Mouse (Mus musculus): ENCODE data around the gene Trim44. TPM values are rescaled to one million over a fixed set of nuclear protein-coding genes. Genes with fewer than 3 reads are reported as not detected.
A peak's percentile ranks its signal among the peaks of the same experiment; 100 is the strongest.

Trim44 gene
- total RNA-seq (2021), result 10 to 100 TPM; 24.7 to 28.2 TPM

DNA sequence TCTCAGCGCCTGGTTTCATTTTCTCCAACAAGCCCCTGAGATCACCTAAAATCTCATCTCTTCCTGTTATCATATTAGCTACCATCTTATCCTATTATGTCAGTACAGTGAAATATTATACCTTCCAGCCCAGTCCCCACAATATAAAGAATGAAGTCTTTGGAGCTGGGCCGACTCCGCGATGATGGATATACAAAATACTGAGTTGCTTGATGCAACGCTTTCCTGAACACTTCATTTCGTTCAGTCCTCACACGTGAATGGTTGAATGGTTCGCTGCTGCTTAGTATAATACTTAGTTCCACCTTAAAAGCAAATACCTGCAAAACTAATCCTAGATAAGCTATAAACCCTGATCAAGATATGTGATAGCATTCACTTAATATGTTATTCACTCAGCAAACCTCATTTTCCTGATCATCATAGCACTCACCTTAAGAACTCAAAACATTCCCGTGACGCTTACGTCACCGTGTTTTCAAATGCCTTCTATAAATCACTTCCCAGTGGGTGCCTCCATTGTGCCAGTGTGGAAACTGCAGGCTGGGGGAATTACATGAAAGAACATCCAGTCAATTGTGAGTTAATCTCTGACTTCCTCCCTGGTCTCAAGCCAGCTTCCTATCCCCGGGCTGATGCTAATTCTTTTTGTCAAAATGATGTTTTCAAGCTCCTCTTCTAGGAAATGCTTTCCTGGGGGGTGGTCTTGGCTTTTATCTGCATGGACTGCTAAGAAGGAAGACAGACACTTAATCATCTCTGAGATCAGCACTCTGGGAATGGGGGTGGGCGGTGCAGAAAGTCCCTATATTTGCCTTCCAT is at the start of gene Trim44:
TSS of gene Trim44 (minus strand) at position 466 of the 822 bp plus-strand sequence.
- DNase-seq (ENCODE audit: low spot score), result no peak
- intact Hi-C loops (cut with DNase I), result loop anchor here (5.0 kb wide), 1 partner anchor 85 kb away; no protein-coding TSS in a partner anchor

- intact Hi-C loops (cut with DNase I), result loop anchor here (10.0 kb wide), 1 partner anchor 740 kb away; no protein-coding TSS in a partner anchor
- no peak for DNase-seq (ENCODE audit: low spot score)
These were observed 47.5 kb upstream of the Trim44 start for GRCm38 (mm10) chr2:102455126-102455525.

- intact Hi-C loops (cut with DNase I), result loop anchor here (1.0 to 10.0 kb wide), 7 partner anchors 51 to 739 kb away; partner anchors contain the start of gene Ldlrad3
- DNase-seq (ENCODE audit: low spot score), result no peak
These were observed 45.8 kb upstream of the Trim44 start for GRCm38 (mm10) chr2:102453447-102453846.

GRCm38 (mm10) chr2:102451671-102452549 is 44.3 kb upstream of the Trim44 start, which contains the start of gene Fjx1:
Gene Fjx1 (minus strand): TSS chr2:102452499.
- intact Hi-C loops (cut with DNase I), result loop anchor here (5.0 to 10.0 kb wide), 4 partner anchors 50 to 737 kb away; partner anchors contain the start of gene Ldlrad3
- peak; percentile 2 for DNase-seq (ENCODE audit: low spot score)

DNA sequence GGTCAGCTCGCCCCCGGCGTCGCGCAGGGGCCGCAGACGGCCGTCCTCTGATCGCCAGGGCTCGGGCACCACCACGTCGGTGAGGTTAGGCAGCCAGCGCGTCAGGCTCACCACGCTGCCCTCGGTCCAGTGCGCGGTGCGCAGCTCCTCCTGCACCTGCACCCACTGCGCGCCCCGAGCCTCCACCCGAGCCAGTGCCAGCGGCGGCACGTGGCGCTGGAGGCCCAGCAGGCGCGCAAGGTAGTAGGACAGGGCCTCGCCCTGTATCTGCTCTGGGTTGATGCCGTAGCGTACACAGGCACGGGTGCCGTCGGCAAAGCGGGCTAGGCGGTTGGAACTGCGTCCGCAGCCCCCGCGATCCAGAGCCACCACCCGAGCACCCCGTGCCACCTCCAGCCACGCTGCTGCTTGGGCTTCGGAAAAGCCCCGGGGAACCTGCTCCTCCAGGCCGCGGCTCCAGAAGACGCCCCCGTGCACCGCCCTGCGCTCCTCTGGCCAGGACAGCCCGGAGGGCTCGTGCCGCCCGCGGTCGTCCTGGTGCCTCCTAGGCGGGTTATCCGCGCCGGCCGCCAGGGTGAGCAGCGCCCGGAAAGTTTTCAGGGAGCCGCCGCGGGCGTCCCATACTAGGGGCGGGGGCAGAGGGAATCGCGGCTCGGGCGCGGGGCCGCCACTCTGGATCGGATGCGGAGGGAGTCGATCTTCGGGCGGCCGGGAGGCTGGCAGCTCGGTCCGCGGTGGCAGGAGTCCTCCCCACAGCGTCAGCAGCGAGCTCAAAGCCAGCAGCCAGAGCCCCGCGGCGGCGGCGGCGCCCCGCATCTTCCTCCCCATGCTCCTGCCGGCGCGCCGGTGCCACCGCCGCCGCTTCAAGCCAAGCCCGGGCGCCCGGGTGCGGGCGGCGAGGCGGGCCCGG is 43.4 kb upstream of the Trim44 start:
- DNase-seq (ENCODE audit: low spot score), result no peak
- intact Hi-C loops (cut with DNase I), result loop anchor here (5.0 to 10.0 kb wide), 4 partner anchors 49 to 736 kb away; partner anchors contain the start of gene Ldlrad3

DNA sequence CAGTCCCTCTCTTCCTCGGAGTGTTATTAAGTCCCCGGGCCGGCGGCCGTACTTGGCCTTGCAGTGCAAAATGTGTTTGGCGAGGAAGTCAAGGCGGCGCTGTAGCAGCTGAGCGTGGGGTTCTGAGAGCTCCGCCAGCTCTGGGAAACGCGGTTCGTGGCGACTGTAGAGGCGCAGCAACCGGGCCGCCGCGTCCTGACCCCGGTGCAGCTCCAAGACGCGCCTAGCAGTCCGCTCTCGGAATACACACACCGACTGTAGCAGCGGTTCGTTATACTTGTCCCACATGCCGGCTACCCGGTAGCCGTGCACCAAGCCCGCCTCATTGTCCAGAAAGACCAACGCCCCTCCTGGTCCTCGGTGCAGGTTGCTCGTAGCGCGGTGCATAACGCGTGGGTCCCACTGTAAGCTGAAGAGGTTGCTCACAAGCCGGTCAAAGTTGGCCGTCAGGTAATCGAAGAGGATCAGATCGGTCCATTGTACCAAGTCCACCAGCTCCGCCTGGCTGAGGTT is 42.7 kb upstream of the Trim44 start:
- intact Hi-C loops (cut with DNase I), result loop anchor here (5.0 to 10.0 kb wide), 4 partner anchors 48 to 736 kb away; partner anchors contain the start of gene Ldlrad3
- peak; percentile 23 for DNase-seq (ENCODE audit: low spot score)

DNA sequence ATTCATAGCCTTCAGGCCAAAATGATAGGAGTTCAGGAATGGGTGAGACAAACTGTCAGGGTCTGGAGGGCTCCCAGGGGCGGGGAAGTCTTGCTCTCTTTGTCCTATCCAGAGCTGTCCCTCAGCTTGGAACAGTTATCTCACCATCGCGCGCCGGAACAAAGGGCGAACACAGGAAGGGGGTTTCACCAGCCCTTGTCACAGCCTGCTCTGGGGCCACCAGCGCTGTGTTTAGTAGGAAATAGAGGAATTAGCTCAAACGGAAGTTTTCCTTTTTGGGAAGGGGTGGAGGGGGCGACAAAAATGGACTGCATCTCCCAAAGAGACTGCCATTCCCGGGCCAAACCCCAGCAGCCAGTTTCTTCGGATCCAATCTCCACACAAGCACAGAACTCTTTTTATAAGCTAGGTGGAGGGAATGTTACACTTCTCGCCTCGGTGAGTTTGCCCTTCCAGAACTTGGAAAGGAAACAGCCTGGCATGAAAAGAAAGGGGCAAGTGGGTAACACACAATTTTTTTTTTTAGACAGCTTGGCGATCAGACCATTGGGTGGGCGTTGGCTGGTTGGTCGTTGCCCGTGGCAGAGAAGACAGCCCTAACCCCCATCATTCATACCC is 42.1 kb upstream of the Trim44 start:
- DNase-seq (ENCODE audit: low spot score), result peak; percentile 5
- intact Hi-C loops (cut with DNase I), result loop anchor here (5.0 to 10.0 kb wide), 4 partner anchors 47 to 735 kb away; partner anchors contain the start of gene Ldlrad3

DNA sequence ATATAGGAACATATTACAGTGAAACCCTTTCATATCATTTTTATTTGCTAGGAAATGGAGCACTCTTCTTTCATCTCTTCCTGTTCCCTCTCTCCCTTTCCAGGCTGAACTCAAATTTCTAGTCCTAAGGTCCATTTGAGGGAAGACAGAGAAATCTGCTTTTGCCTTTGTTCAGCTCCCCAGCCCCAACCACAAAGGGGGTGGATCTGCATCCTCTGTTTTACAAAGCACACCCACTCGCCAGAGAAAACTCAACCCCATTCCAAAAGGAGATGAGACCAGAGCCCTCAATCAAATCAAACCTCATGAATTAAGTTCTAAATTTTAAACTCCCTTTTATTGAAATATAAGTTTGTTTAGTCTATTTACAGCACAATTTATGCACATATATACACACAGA is 41.4 kb upstream of the Trim44 start:
- intact Hi-C loops (cut with DNase I), result no loop called here
- DNase-seq (ENCODE audit: low spot score), result no peak

GRCm38 (mm10) chr2:102447831-102448230 is 40.2 kb upstream of the Trim44 start:
- intact Hi-C loops (cut with DNase I), result no loop called here
- no peak for DNase-seq (ENCODE audit: low spot score)

DNA sequence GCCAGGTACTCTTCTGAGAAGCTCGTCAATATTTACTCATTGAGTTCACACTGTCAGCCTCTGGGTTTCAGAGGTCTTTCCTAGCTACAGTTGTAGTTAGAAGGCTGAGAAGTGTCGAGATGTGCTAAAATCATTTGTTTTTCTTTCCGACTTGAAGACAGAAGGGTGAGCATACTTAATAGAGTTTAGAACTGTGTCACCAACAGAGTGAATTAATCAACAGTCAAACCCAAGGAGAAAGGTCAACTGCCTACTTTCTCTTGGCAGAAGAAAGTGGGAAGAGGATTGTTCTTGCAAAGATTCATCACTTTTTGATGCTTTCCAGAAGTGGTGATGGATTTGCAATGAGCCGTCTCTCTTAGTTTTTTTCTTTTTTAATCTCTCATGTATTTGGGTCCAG is 39.2 kb upstream of the Trim44 start:
- intact Hi-C loops (cut with DNase I), result no loop called here
- no peak for DNase-seq (ENCODE audit: low spot score)

DNA sequence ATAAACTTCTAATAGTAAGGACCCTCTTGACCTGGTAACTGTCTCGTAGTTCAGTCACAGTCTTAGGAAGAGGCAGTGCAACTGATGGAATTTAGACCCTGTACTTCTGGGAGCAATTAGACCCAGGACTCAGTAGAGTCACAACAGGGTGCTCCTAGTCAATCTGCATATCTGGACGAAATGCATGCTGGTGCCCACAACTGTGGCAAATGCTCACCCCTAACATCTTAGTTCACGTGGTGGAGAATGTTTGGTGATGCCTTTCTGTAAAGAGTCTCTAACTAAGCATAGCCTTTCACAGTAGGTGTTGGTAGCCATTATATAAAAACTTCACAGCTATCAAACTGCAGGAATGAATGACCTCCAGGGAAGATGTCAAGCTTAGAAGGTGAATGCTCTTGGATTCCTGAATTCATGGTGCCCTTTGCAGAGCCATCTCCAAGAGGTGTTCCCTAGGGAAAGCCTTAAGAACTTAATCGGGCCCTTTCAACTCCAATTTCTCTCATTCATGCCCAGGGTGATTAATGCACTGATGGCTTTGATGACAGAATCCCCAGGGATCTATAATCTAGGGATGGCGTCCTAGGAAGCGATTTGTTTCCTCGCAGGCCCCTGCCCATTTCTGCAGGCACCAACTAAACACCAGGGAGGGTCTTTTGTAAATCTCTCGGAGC is 29.9 kb upstream of the Trim44 start:
- no peak for DNase-seq (ENCODE audit: low spot score)
- intact Hi-C loops (cut with DNase I), result no loop called here

GRCm38 (mm10) chr2:102433879-102434278 is 26.3 kb upstream of the Trim44 start:
- no peak for DNase-seq (ENCODE audit: low spot score)

DNA sequence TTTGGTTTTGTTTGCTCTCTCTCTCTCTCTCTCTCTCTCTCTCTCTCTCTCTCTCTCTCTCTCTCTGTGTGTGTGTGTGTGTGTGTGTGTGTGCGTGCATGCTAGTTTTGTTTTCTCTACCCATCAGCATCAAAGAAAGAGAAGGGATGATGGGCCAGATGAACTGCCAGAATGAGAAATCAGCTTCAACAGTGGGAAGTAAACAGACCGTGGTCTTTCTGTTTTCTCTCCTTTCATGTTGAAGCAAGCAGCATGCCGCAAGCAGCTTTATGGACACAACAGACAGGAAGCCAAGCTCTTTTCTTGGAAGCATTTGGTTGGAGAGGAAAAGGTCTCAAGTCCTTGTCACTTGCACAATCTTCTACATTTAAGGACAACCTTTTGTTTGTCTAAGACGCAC is 23.5 kb upstream of the Trim44 start:
- intact Hi-C loops (cut with DNase I), result no loop called here
- DNase-seq (ENCODE audit: low spot score), result no peak

More at GRCm38 (mm10) chr2:102433879-102434278, 26.3 kb upstream of the Trim44 start:
- intact Hi-C loops (cut with DNase I), result no loop called here

GRCm38 (mm10) chr2:102427974-102428373 is 20.3 kb upstream of the Trim44 start:
- intact Hi-C loops (cut with DNase I), result no loop called here
- no peak for DNase-seq (ENCODE audit: low spot score)

DNA sequence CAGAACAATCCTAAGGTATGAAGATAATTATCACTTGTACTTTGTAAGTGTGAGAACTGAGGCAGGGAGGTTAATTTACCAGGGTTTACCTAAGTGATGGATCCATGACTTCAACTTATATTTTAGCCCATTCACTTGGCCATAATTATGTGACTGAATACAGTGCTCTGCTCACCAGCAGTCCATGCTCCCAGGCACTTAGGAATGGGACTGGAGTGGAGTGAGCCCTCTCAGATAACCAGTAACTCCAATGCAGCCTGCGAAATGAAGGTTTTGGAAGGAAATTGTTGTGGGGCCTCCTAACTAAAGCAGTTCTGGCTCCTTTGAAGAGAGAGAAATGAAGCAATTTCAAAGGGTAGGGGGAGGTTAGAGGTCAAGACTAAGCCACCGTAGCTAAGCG is 18.8 kb upstream of the Trim44 start:
- no peak for DNase-seq (ENCODE audit: low spot score)
- intact Hi-C loops (cut with DNase I), result no loop called here

GRCm38 (mm10) chr2:102416149-102416743 is 8.6 kb upstream of the Trim44 start:
- intact Hi-C loops (cut with DNase I), result no loop called here
- no peak for DNase-seq (ENCODE audit: low spot score)

GRCm38 (mm10) chr2:102412738-102413137 is 5.1 kb upstream of the Trim44 start:
- no peak for DNase-seq (ENCODE audit: low spot score)
- intact Hi-C loops (cut with DNase I), result no loop called here

- no peak for DNase-seq (ENCODE audit: low spot score)
- intact Hi-C loops (cut with DNase I), result no loop called here
These were observed 3.0 kb upstream of the Trim44 start for GRCm38 (mm10) chr2:102410615-102411014.
